In the genomic region with DNA sequence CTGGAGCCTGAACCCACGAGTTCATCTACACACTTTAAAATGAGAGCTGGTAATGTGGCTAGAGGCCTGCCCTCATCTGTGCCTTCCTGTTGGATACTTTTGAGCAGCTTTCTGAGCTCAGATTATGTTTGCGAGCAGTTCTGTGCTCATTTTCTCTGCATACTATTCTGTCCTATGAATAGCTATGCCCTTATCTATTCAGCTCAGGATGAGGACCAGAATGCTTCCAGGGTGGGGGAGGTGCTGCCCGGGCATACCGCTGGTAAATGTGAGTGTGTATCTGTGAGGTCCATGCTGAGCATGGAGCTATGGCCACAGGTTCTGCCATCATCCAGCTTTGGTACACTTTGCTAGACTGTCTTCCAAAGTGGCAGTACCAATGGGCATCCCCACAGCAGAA, we compare ENCODE assay signal across 23 mouse cellular contexts. TPM values are rescaled to one million over a fixed set of nuclear protein-coding genes. Genes with fewer than 3 reads are reported as not detected.
A peak's percentile ranks its signal among the peaks of the same experiment; 100 is the strongest.
DNase-seq lines count a peak whose midpoint lies in the region; ATAC-seq lines count a peak whose summit lies in the region.
"Had no signal": no experiment of that assay in that cellular context is flagged by ENCODE, and none has a peak within 500 bp of the region (broad histone marks: within the 10 kb centered on the region; RNA-seq: fewer than 3 reads in every experiment).

No protein-coding gene starts in this region.

- no peak for DNase-seq in heart, postnatal 14 days
- peak; percentile 28 to 54 for DNase-seq in spleen, postnatal 36 days (ENCODE audit: low spot score in 2 of 2)
- DNase-seq in spleen, adult 18-20 months, result no peak
- DNase-seq in liver, embryonic 13.5 days, result peak; percentile 75
- DNase-seq in layer of hippocampus, postnatal 10 days (ENCODE audit: low spot score in 2 of 2), result no peak
- DNase-seq in urinary bladder, adult 2 months (ENCODE audit: low spot score), result no peak
- DNase-seq: adrenal gland, adult 8-10 months; cerebellum, adult 11-12 months; cerebellum, postnatal 36 days; kidney, adult 18-20 months; kidney, postnatal 10 days; right cerebral cortex, postnatal 14 days; thymus, postnatal 25 days had no signal

- peaks cover 16% of the 10 kb centered on the region for H3K36me3 ChIP-seq in heart, embryonic 12.5 days
- peaks cover 100% of the 10 kb centered on the region for H3K36me3 ChIP-seq in liver, embryonic 13.5 days
- H3K36me3 ChIP-seq: limb, embryonic 13.5 days; neural tube, embryonic 12.5 days had no signal

- no peak overlapping the region for H3K9ac ChIP-seq in heart, embryonic 12.5 days
- H3K9ac ChIP-seq in liver, embryonic 13.5 days, result peak overlapping the region; percentile 61
- H3K9ac ChIP-seq: limb, embryonic 13.5 days; neural tube, embryonic 12.5 days had no signal

- H3K27me3 ChIP-seq in heart, embryonic 12.5 days (replicated peaks), result no peaks in the 10 kb centered on the region
- no peaks in the 10 kb centered on the region for H3K27me3 ChIP-seq in liver, embryonic 13.5 days
- H3K27me3 ChIP-seq: CH12.LX; limb, embryonic 13.5 days; neural tube, embryonic 12.5 days had no signal

- H3K27ac ChIP-seq in heart, embryonic 12.5 days (ENCODE audit: poor library complexity, severe bottlenecking), result no peak overlapping the region
- H3K27ac ChIP-seq in liver, embryonic 13.5 days, result peak overlapping the region; percentile 98
- H3K27ac ChIP-seq: embryonic facial prominence, embryonic 10.5 days; hindbrain, postnatal 0 days; limb, embryonic 13.5 days; neural tube, embryonic 12.5 days had no signal

- H3K9me3 ChIP-seq in heart, embryonic 12.5 days (replicated peaks), result no peaks in the 10 kb centered on the region
- no peaks in the 10 kb centered on the region for H3K9me3 ChIP-seq in liver, embryonic 13.5 days (replicated peaks)
- H3K9me3 ChIP-seq: embryonic facial prominence, embryonic 10.5 days; limb, embryonic 13.5 days; neural tube, embryonic 12.5 days had no signal

- peak; percentile 76 for ATAC-seq in heart, embryonic 12.5 days (ENCODE audit: insufficient number of reproducible peaks, low FRiP score)
- ATAC-seq in liver, embryonic 13.5 days (ENCODE audit: low read depth), result peak; percentile 89
- ATAC-seq: hindbrain, postnatal 0 days; lung, postnatal 0 days had no signal

- intact Hi-C loops in heart, postnatal 14 days (cut with DNase I), result no loop called here

- peak overlapping the region; percentile 40 for H3K4me2 ChIP-seq in heart, embryonic 12.5 days
- H3K4me2 ChIP-seq in liver, embryonic 13.5 days, result peak overlapping the region; percentile 61
- H3K4me2 ChIP-seq: limb, embryonic 13.5 days; neural tube, embryonic 12.5 days had no signal

- 21% methylated on average over 4 of the region's 4 CpGs for WGBS in heart, embryonic 12.5 days
- 19% methylated on average over 4 of the region's 4 CpGs for WGBS in liver, embryonic 13.5 days (ENCODE audit: insufficient replicate concordance)

- peaks cover 37% of the 10 kb centered on the region for H3K4me1 ChIP-seq in heart, embryonic 12.5 days (replicated peaks)
- H3K4me1 ChIP-seq in liver, embryonic 13.5 days (replicated peaks), result peaks cover 69% of the 10 kb centered on the region
- H3K4me1 ChIP-seq: neural tube, embryonic 12.5 days had no signal

- H3K4me3 ChIP-seq in heart, embryonic 12.5 days, result no peak overlapping the region
- peak overlapping the region; percentile 25 for H3K4me3 ChIP-seq in liver, embryonic 13.5 days (replicated peaks)
- H3K4me3 ChIP-seq: embryonic facial prominence, embryonic 10.5 days; limb, embryonic 13.5 days; neural tube, embryonic 12.5 days had no signal

RNA-seq across cellular contexts. Expression of gene Stom, which starts 19.2 kb away (rescaled TPM):
- polyA plus RNA-seq in heart, embryonic 12.5 days (2016; fragmentation: Nextera tagmentation; extraction: Ambion mirVana), result 42.2 and 42.7 TPM in 2 replicates
- 10 to 100 TPM; 65.0 to 72.0 TPM for total RNA-seq in heart, postnatal 14 days (2021)
- polyA plus RNA-seq in liver, embryonic 13.5 days (2015; fragmentation: Nextera tagmentation; extraction: Ambion mirVana), result 128 and 160 TPM in 2 replicates
- total RNA-seq in layer of hippocampus, postnatal 10 days (2021), result 1 to 10 TPM; 9.1 to 9.8 TPM
- 67.9 and 82.5 TPM in 2 replicates for polyA plus RNA-seq in urinary bladder, adult 2 months (2012; rRNA removed)

RNA-seq across cellular contexts. Expression of gene 4930568D16Rik, which starts 49.9 kb away (rescaled TPM):
- not detected in 2 replicates for polyA plus RNA-seq in heart, embryonic 12.5 days (2016; fragmentation: Nextera tagmentation; extraction: Ambion mirVana)
- total RNA-seq in heart, postnatal 14 days (2021), result not detected
- not detected in 2 replicates for polyA plus RNA-seq in liver, embryonic 13.5 days (2015; fragmentation: Nextera tagmentation; extraction: Ambion mirVana)
- not detected for total RNA-seq in layer of hippocampus, postnatal 10 days (2021)
- polyA plus RNA-seq in urinary bladder, adult 2 months (2012; rRNA removed), result not detected in 2 replicates
- total RNA-seq: adrenal gland, adult 8-10 months; CH12.LX; gastrocnemius, adult 8-10 months; hematopoietic stem cell, adult 5-6 weeks; hindbrain, postnatal 0 days; left cerebral cortex, postnatal 10 days had no signal
- polyA plus RNA-seq: embryonic facial prominence, embryonic 10.5 days; hindbrain, postnatal 0 days; limb, embryonic 13.5 days; lung, postnatal 0 days; neural tube, embryonic 12.5 days had no signal

Comparison
In these comparisons a context has a peak if more than half of its experiments do, and no peak if none do; other contexts are left out.
1. DNase-seq: peak in spleen, postnatal 36 days (2 of 2) and liver, embryonic 13.5 days (single experiment); none in heart, postnatal 14 days (0 of 2), spleen, adult 18-20 months (0 of 2), layer of hippocampus, postnatal 10 days (0 of 2) and urinary bladder, adult 2 months (single experiment).